Mouse (Mus musculus) MEL (cell line): ENCODE results near the gene Cntn5. TPM values are rescaled to one million over a fixed set of nuclear protein-coding genes. Genes with fewer than 3 reads are reported as not detected.

ENCODE experiments used
- DNase-seq: peaks from one replicate; pipeline ENCODE4 v3.0.0; 2011; ENCODE audit warnings: low read depth, low spot score
- H3K27ac ChIP-seq: 2 replicates; pipeline ENCODE4 v1.5.1; 2012; ENCODE audit warnings: low read depth, mild to moderate bottlenecking, control low read depth, low read length, moderate library complexity; ENCODE audit not compliant: control insufficient read depth
- H3K27me3 ChIP-seq, 2 experiments: fragments of 150-350 bp in 1 of 2; sonication (generic) in 1 of 2; 2 replicates each; pipeline ENCODE4 v1.6.1; 2012; ENCODE audit warnings: low read length in 2 of 2, mild to moderate bottlenecking in 2 of 2, improper control_type of control experiment in 1 of 2, moderate library complexity in 1 of 2; ENCODE audit not compliant: insufficient read depth in 2 of 2, control insufficient read depth in 1 of 2
- H3K36me3 ChIP-seq, 2 experiments: 2 replicates each; pipeline ENCODE4 v1.6.1; 2012 to 2014; ENCODE audit warnings: low read length in 2 of 2, improper control_type of control experiment in 1 of 2, inconsistent platforms in 1 of 2, mild to moderate bottlenecking in 1 of 2; ENCODE audit not compliant: insufficient read depth in 2 of 2, control insufficient read depth in 1 of 2
- H3K4me1 ChIP-seq, 2 experiments: fragments of 150-350 bp in 1 of 2; sonication (generic) in 1 of 2; 2 replicates each; pipeline ENCODE4 v1.6.1; 2012; ENCODE audit warnings: low read length in 2 of 2, improper control_type of control experiment in 1 of 2, mild to moderate bottlenecking in 1 of 2; ENCODE audit not compliant: insufficient read depth in 2 of 2, control insufficient read depth in 1 of 2
- H3K4me3 ChIP-seq, 2 experiments: fragments of 150-350 bp in 1 of 2; sonication (generic) in 1 of 2; 2 replicates each; pipeline ENCODE4 v1.5.1; 2012; ENCODE audit warnings: low read depth in 2 of 2, low read length in 2 of 2, mild to moderate bottlenecking in 2 of 2, moderate library complexity in 2 of 2, control low read depth in 1 of 2, improper control_type of control experiment in 1 of 2; ENCODE audit not compliant: control insufficient read depth in 1 of 2, insufficient read depth in 1 of 2
- H3K79me2 ChIP-seq: 2 replicates; pipeline ENCODE4 v1.6.1; 2012; ENCODE audit warnings: mild to moderate bottlenecking, low read length, moderate library complexity; ENCODE audit not compliant: control insufficient read depth, poor library complexity, insufficient read depth
- H3K9ac ChIP-seq: 2 replicates; pipeline ENCODE4 v1.6.1; 2012; ENCODE audit warnings: low read depth, mild to moderate bottlenecking, control low read depth, low read length, moderate library complexity; ENCODE audit not compliant: control insufficient read depth, poor library complexity, severe bottlenecking
- H3K9me3 ChIP-seq: fragments of 150-350 bp; sonication (generic); replicated peaks from 2 replicates; pipeline ENCODE4 v1.6.1; 2012; ENCODE audit warnings: mild to moderate bottlenecking, low read length, improper control_type of control experiment, moderate library complexity; ENCODE audit not compliant: insufficient read depth
- CTCF ChIP-seq, 3 experiments: IDR thresholded peaks in 2 of 3; conservative IDR thresholded peaks in 1 of 3; 2 replicates each; pipeline ENCODE4 v1.5.1; 2011 to 2012; ENCODE audit warnings: low read length in 3 of 3, low read depth in 2 of 3, mild to moderate bottlenecking in 2 of 3, improper control_type of control experiment in 1 of 3, inconsistent platforms in 1 of 3, mixed read lengths in 1 of 3, moderate library complexity in 1 of 3; ENCODE audit not compliant: control insufficient read depth in 1 of 3, insufficient read depth in 1 of 3, poor library complexity in 1 of 3, severe bottlenecking in 1 of 3
- ELF1 ChIP-seq: IDR thresholded peaks from 2 replicates; pipeline ENCODE4 v1.6.1; 2014; ENCODE audit warnings: low read depth, mild to moderate bottlenecking, inconsistent platforms, low read length, improper control_type of control experiment, moderate library complexity
- EP300 ChIP-seq, 2 experiments: IDR thresholded peaks; 2 replicates each; pipeline ENCODE4 v1.6.1; 2011; ENCODE audit warnings: improper control_type of control experiment in 2 of 2, low read length in 2 of 2, low read depth in 1 of 2, mild to moderate bottlenecking in 1 of 2
- HCFC1 ChIP-seq: IDR thresholded peaks from 2 replicates; pipeline ENCODE4 v1.6.1; 2012; ENCODE audit warnings: low read depth, mild to moderate bottlenecking, inconsistent platforms, low read length, improper control_type of control experiment, moderate library complexity
- MXI1 ChIP-seq: IDR thresholded peaks from 2 replicates; pipeline ENCODE4 v1.6.1; 2011; ENCODE audit warnings: mild to moderate bottlenecking, low read depth, low read length, improper control_type of control experiment
- NELFE ChIP-seq: IDR thresholded peaks from 2 replicates; pipeline ENCODE4 v1.6.1; 2011; ENCODE audit warnings: low read depth, low read length, improper control_type of control experiment
- NRF1 ChIP-seq: IDR thresholded peaks from 2 replicates; pipeline ENCODE4 v1.6.1; 2014; ENCODE audit warnings: low read depth, mild to moderate bottlenecking, inconsistent platforms, low read length, improper control_type of control experiment, moderate library complexity; ENCODE audit not compliant: poor library complexity, insufficient read depth, severe bottlenecking
- RAD21 ChIP-seq: IDR thresholded peaks from 2 replicates; pipeline ENCODE4 v1.6.1; 2011; ENCODE audit warnings: mild to moderate bottlenecking, low read depth, low read length, improper control_type of control experiment
- RCOR1 ChIP-seq: IDR thresholded peaks from 2 replicates; pipeline ENCODE4 v1.6.1; 2012; ENCODE audit warnings: low read depth, mild to moderate bottlenecking, inconsistent platforms, low read length, improper control_type of control experiment
- SMC3 ChIP-seq: IDR thresholded peaks from 2 replicates; pipeline ENCODE4 v1.6.1; 2011; ENCODE audit warnings: low read depth, low read length, improper control_type of control experiment
- TCF12 ChIP-seq: IDR thresholded peaks from 2 replicates; pipeline ENCODE4 v1.6.1; 2014; ENCODE audit warnings: low read depth, mild to moderate bottlenecking, inconsistent platforms, low read length, improper control_type of control experiment, moderate library complexity
- ZMIZ1 ChIP-seq: IDR thresholded peaks from 2 replicates; pipeline ENCODE4 v1.6.1; 2012; ENCODE audit warnings: low read depth, mild to moderate bottlenecking, inconsistent platforms, low read length, improper control_type of control experiment, moderate library complexity
- polyA plus RNA-seq, 2 experiments: library from polyadenylated mRNA; stranded (reverse) in 1 of 2; unstranded in 1 of 2; fragments of >175 nt in 1 of 2; fragments of >200 nt in 1 of 2; gene quantifications; 2 replicates each; pipeline versions ENCODE4 v1.2.1 to v1.2.4; 2012; ENCODE audit warnings: low replicate concordance in 2 of 2, low read depth in 1 of 2; ENCODE audit not compliant: insufficient read length in 2 of 2, insufficient read depth in 1 of 2, missing spikeins in 1 of 2
- total RNA-seq: library from RNA; depleted of rRNA; stranded (reverse); fragments of 300-350 nt; gene quantifications from 2 replicates; pipeline ENCODE4 v1.2.3, GENCODE M21; 2012

The Cntn5 gene
- total and polyA plus RNA-seq, 3 experiments = not detected

- H3K27ac ChIP-seq = no peak overlapping the region
- H3K4me1 ChIP-seq = peaks cover 0 to 4% of the 10 kb centered on the region in 2 experiments; a peak in 1 of 4 replicates
- no peaks in the 10 kb centered on the region for H3K9me3 ChIP-seq
- no peaks in the 10 kb centered on the region for H3K79me2 ChIP-seq
- no peak overlapping the region for H3K4me3 ChIP-seq
- peaks cover 0 to 4% of the 10 kb centered on the region in 2 experiments; a peak in 2 of 4 replicates for H3K36me3 ChIP-seq
- DNase-seq = peak; percentile 10
- no peak overlapping the region for H3K9ac ChIP-seq
- H3K27me3 ChIP-seq = no peaks in the 10 kb centered on the region
- TF ChIP-seq NRF1 = no peak
- TF ChIP-seq HCFC1 = no peak
- TF ChIP-seq SMC3 = peak; percentile 26; the same call in 1 of the 2 replicates
- no peak for TF ChIP-seq ELF1
- TF ChIP-seq CTCF (IDR thresholded peaks at IDR 0.05 in 2 of 3, conservative IDR thresholded peaks at IDR 0.05 in 1 of 3; ENCODE audit: control insufficient read depth in 1 of 3, insufficient read depth in 1 of 3, low read depth in 2 of 3, low read length in 3 of 3, poor library complexity in 1 of 3, severe bottlenecking in 1 of 3) = peak in 1 of 3 experiments; percentile 24; a peak in 1 of 6 replicates
These were observed 521.4 kb downstream of the Cntn5 start for GRCm38 (mm10) chr9:10383140-10383539.

GRCm38 (mm10) chr9:10381701-10382100 is 522.9 kb downstream of the Cntn5 start:
- TF ChIP-seq TCF12 (peak; percentile 83), EP300 (IDR thresholded peaks at IDR 0.05; ENCODE audit: low read depth in 1 of 2, low read length in 2 of 2) (peak in 1 of 2 experiments; percentile 69; a peak in 1 of 4 replicates), NELFE (no peak)

GRCm38 (mm10) chr9:10376261-10376660 is 528.3 kb downstream of the Cntn5 start:
- H3K4me1 ChIP-seq = no peaks in the 10 kb centered on the region
- no peaks in the 10 kb centered on the region for H3K79me2 ChIP-seq
- no peaks in the 10 kb centered on the region for H3K9me3 ChIP-seq
- no peak for TF ChIP-seq MXI1
- no peak for TF ChIP-seq ZMIZ1
- no peak for TF ChIP-seq RCOR1
- no peak for TF ChIP-seq RAD21
- peaks cover 0 to under 1% of the 10 kb centered on the region in 2 experiments; a peak in 1 of 4 replicates for H3K36me3 ChIP-seq
- H3K4me3 ChIP-seq = no peak overlapping the region
- H3K27ac ChIP-seq = no peak overlapping the region
- DNase-seq = no peak
- H3K9ac ChIP-seq = no peak overlapping the region
- H3K27me3 ChIP-seq = no peaks in the 10 kb centered on the region

More at GRCm38 (mm10) chr9:10381701-10382100, 522.9 kb downstream of the Cntn5 start:
- Histone ChIP-seq H3K36me3 (peaks cover 0 to 4% of the 10 kb centered on the region in 2 experiments; a peak in 2 of 4 replicates), H3K9me3 (no peaks in the 10 kb centered on the region), H3K4me1 (peaks cover 0 to 4% of the 10 kb centered on the region in 2 experiments; a peak in 1 of 4 replicates), H3K4me3 (no peak overlapping the region), H3K27me3 (no peaks in the 10 kb centered on the region), H3K79me2 (no peaks in the 10 kb centered on the region), H3K9ac (no peak overlapping the region), H3K27ac (no peak overlapping the region)
- DNase-seq = no peak
